Mouse (Mus musculus) ES-E14 (cell line): ENCODE data around the gene Mex3d. TPM values are rescaled to one million over a fixed set of nuclear protein-coding genes. Genes with fewer than 3 reads are reported as not detected.
A peak's percentile ranks its signal among the peaks of the same experiment; 100 is the strongest.

Experiments used
- DNase-seq: peaks from one replicate; pipeline ENCODE4 v3.0.0-alpha.2; 2013; ENCODE audit warnings: low read depth, low spot score
- H3K27ac ChIP-seq: 2 replicates; pipeline ENCODE4 v1.5.1; 2012; ENCODE audit warnings: low read depth, mild to moderate bottlenecking, low read length, moderate library complexity, mixed read lengths; ENCODE audit not compliant: poor library complexity, insufficient read depth, severe bottlenecking
- H3K36me3 ChIP-seq: 2 replicates; pipeline ENCODE4 v1.6.1; 2012; ENCODE audit warnings: mild to moderate bottlenecking, low read length, moderate library complexity, mixed read lengths; ENCODE audit not compliant: control insufficient read depth, poor library complexity, insufficient read depth, severe bottlenecking
- H3K4me1 ChIP-seq, 2 experiments: fragments of 150-350 bp in 1 of 2; sonication (generic) in 1 of 2; 2 replicates each; pipeline ENCODE4 v1.6.1; 2012; ENCODE audit warnings: low read length in 2 of 2, mild to moderate bottlenecking in 1 of 2, mixed read lengths in 1 of 2; ENCODE audit not compliant: control insufficient read depth in 2 of 2, insufficient read depth in 2 of 2, poor library complexity in 1 of 2
- H3K4me3 ChIP-seq, 2 experiments: fragments of 150-350 bp in 1 of 2; sonication (generic) in 1 of 2; 2 replicates each; pipeline ENCODE4 v1.5.1; 2012; ENCODE audit warnings: low read length in 2 of 2, low read depth in 1 of 2, mild to moderate bottlenecking in 1 of 2, mixed read lengths in 1 of 2; ENCODE audit not compliant: insufficient read depth in 1 of 2, poor library complexity in 1 of 2, severe bottlenecking in 1 of 2
- H3K9ac ChIP-seq: 2 replicates; pipeline ENCODE4 v1.6.1; 2012; ENCODE audit warnings: low read depth, mild to moderate bottlenecking, low read length, mixed read lengths; ENCODE audit not compliant: poor library complexity, insufficient read depth, severe bottlenecking
- H3K9me3 ChIP-seq: fragments of 150-350 bp; sonication (generic); 2 replicates; pipeline ENCODE4 v1.6.1; 2012; ENCODE audit warnings: low read depth, mild to moderate bottlenecking, low read length; ENCODE audit not compliant: control insufficient read depth, insufficient read depth
- CHD2 ChIP-seq: IDR thresholded peaks from 2 replicates; pipeline ENCODE4 v1.6.1; 2014; ENCODE audit warnings: mild to moderate bottlenecking, low read depth, low read length, inconsistent platforms
- HCFC1 ChIP-seq: IDR thresholded peaks from 2 replicates; pipeline ENCODE4 v1.6.1; 2012; ENCODE audit warnings: low read length, inconsistent platforms, borderline replicate concordance; ENCODE audit not compliant: insufficient read depth
- MAFK ChIP-seq: IDR thresholded peaks from 2 replicates; pipeline ENCODE4 v1.6.1; 2014; ENCODE audit warnings: mild to moderate bottlenecking, low read depth, low read length, inconsistent platforms; ENCODE audit not compliant: insufficient read depth
- ZC3H11A ChIP-seq: IDR thresholded peaks from 2 replicates; pipeline ENCODE4 v1.6.1; 2012; ENCODE audit warnings: low read depth, mild to moderate bottlenecking, inconsistent platforms, low read length, borderline replicate concordance
- ZNF384 ChIP-seq: IDR thresholded peaks from 2 replicates; pipeline ENCODE4 v1.6.1; 2012; ENCODE audit warnings: low read depth, low read length, inconsistent platforms
- in situ Hi-C, 2 experiments: fragments of 600-800 bp; cut with MboI; formaldehyde crosslinking; loops; one replicate each; pipeline ENCODE4 v1.15.1; 2025; ENCODE audit warnings: low sequenced_read_pairs in 2 of 2, inconsistent platforms in 1 of 2; ENCODE audit not compliant: unreplicated experiment in 2 of 2
- total RNA-seq: library from RNA; depleted of rRNA; stranded (reverse); fragments of 300-350 nt; gene quantifications from 2 replicates; pipeline ENCODE4 v1.2.3, GENCODE M21; 2012

Gene Mex3d
- total RNA-seq, 1 experiment: 27.1 TPM

- Histone ChIP-seq H3K4me1 (peaks cover 5 to 36% of the 10 kb centered on the region in 2 experiments; a peak in 2 of 4 replicates), H3K27ac (no peak overlapping the region), H3K9me3 (no peaks in the 10 kb centered on the region), H3K9ac (peak overlapping the region; percentile 72), H3K36me3 (peaks cover 18% of the 10 kb centered on the region), H3K4me3 (peak overlapping the region; percentile 79 to 83)
- TF ChIP-seq HCFC1 (no peak), ZNF384 (no peak), ZC3H11A (no peak), CHD2 (no peak), MAFK (no peak)
- DNase-seq: no peak
- in situ Hi-C loops: no loop called here
Measured at GRCm38 (mm10) chr10:80386735-80387471, 556 bp downstream of the Mex3d start.

GRCm38 (mm10) chr10:80385811-80386734 is 1.4 kb downstream of the Mex3d start:
- H3K4me3 ChIP-seq: peak overlapping the region; percentile 79 to 83
- no peak for DNase-seq
- in situ Hi-C loops: no loop called here
- H3K9ac ChIP-seq: peak overlapping the region; percentile 72
- no peak overlapping the region for H3K27ac ChIP-seq
- H3K4me1 ChIP-seq: peaks cover 5 to 37% of the 10 kb centered on the region in 2 experiments; a peak in 2 of 4 replicates
- H3K9me3 ChIP-seq: no peaks in the 10 kb centered on the region
- TF ChIP-seq HCFC1: no peak
- no peak for TF ChIP-seq ZNF384
- TF ChIP-seq ZC3H11A: no peak
- no peak for TF ChIP-seq CHD2
- no peak for TF ChIP-seq MAFK
- H3K36me3 ChIP-seq: peaks cover 17% of the 10 kb centered on the region

GRCm38 (mm10) chr10:80385310-80385709 is 2.1 kb downstream of the Mex3d start:
- H3K36me3 ChIP-seq: peaks cover 18% of the 10 kb centered on the region; the same call in 1 of the 2 replicates
- DNase-seq: no peak
- H3K4me3 ChIP-seq: no peak overlapping the region; a peak in 1 of 4 replicates
- no peaks in the 10 kb centered on the region for H3K9me3 ChIP-seq
- in situ Hi-C loops: no loop called here
- peaks cover 5 to 38% of the 10 kb centered on the region in 2 experiments; a peak in 2 of 4 replicates for H3K4me1 ChIP-seq
- H3K27ac ChIP-seq: no peak overlapping the region
- no peak overlapping the region for H3K9ac ChIP-seq
- TF ChIP-seq HCFC1 (no peak), CHD2 (no peak), ZC3H11A (no peak), MAFK (no peak), ZNF384 (no peak)

- H3K4me1 ChIP-seq: peaks cover 5 to 38% of the 10 kb centered on the region in 2 experiments; a peak in 2 of 4 replicates
- in situ Hi-C loops: no loop called here
- H3K27ac ChIP-seq: no peak overlapping the region
- no peak for DNase-seq
- TF ChIP-seq ZC3H11A: no peak
- no peak for TF ChIP-seq CHD2
- TF ChIP-seq MAFK: no peak
- TF ChIP-seq ZNF384: no peak
- TF ChIP-seq HCFC1: no peak
- no peak overlapping the region for H3K9ac ChIP-seq
- H3K36me3 ChIP-seq: peaks cover 20% of the 10 kb centered on the region; the same call in 1 of the 2 replicates
- H3K4me3 ChIP-seq: no peak overlapping the region
- H3K9me3 ChIP-seq: no peaks in the 10 kb centered on the region
Measured at GRCm38 (mm10) chr10:80384709-80385108, 2.8 kb downstream of the Mex3d start.
